Mouse (Mus musculus): ENCODE data around the gene Olfr906.

Gene Olfr906

DNA sequence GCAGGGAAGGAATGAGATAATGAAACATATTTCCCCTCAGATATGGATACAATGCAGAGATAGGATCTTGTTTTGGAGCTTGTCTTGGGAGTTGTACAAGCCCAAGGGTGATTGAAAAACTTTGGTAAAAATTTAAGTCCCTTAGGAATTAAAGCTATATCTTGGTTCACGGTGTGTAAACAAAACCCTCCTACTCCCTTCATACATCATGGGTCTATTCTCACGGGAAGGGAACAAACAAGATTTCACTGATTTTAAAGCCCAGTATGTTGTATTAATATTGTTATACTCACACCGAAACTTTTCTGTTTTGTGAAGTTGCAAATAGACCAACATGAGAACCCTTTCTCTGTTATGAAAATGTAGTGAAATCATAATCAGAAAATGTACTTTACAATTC lies at the start of gene Olfr906:
Olfr906 (plus strand) TSS at position 301 of the 400 bp plus-strand sequence.
- DNase-seq (ENCODE audit: low spot score in 2 of 2) = no peak

DNA sequence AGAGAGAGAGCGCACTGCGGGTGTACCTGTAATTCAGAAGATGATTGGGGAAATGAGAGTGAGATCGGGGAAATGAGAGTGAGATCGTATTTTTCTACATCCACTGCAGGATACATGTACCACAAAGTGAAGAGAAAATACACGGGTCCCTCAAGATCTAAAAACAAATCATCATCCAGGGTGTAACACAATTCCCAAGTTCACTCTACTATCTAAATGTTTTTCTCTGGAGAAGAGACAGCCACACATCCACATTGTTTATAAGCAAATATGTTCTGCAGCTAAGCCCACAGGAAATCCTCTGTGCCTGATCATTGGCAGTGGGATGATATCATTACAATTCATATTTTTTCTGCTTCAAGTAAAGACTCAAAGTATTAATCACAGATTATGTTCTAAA lies 39.5 kb upstream of the Olfr906 start, which contains the start of gene Olfr902:
Olfr902 (plus strand) TSS at position 301 of the 400 bp plus-strand sequence.
- DNase-seq (ENCODE audit: low spot score in 2 of 2) = no peak

DNA sequence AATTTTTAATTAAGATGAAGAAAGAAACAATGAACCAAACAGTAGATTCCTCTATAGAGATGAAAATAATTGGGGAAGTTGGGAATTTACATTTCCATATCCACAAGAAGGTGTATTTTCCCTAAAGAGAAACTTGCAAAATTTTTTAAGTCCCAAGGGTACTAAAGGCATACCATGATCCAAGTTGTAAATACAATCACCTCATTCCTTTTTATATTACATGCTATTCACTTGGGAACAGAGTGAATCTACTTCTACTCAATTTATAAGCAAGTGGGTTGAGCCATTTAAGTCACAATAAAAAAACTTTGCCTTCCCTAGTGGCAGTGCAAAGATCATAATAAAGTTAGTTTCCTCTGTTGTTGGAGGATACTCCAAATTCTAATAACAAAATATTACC lies 24.0 kb upstream of the Olfr906 start, which contains the start of gene Olfr904:
Olfr904 (plus strand) TSS at position 301 of the 400 bp plus-strand sequence.
- no peak for DNase-seq (ENCODE audit: low spot score in 2 of 2)

DNA sequence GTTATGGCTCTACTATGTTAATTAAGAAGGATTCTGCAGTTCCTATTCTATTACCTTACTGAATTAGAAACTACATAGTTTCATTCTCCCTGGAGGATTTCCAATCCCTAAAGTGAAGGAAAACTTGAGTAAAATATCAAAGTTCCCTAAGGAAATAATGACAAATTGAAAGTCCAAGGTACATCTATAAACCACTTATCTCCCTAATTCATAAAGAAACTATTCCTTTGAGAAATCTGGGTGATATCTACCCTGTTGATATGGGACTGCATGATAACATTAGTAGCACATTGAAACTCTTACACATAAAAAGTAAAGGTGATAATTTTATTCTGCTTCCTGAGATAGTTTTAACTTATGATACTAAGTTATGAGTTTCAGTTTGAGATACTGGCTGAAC lies 16.1 kb upstream of the Olfr906 start, which contains the start of gene Olfr905:
Olfr905 (plus strand) TSS at position 301 of the 400 bp plus-strand sequence.
- no peak for DNase-seq (ENCODE audit: low spot score in 2 of 2)

DNA sequence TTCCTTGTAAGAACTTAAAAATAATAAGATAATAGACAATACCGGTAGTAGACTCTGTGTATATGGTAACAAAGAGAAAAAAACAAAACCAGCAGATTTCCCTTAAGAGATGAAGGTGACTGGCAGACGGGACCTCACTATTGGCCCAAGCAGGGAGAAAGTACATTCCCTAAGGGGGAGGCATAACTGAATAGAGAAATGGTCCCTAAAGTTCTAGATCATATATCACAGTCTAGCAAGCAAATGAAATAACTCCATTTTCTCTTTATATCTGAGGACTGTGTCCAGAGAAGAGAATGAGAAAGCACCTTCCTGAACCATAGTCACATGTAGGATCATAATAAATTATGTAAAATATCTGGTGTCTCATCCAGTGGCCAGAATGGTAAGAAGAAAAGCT lies 8.6 kb downstream of the Olfr906 start, which contains the start of gene Olfr907:
Olfr907 (plus strand) TSS at position 301 of the 400 bp plus-strand sequence.
- no peak for DNase-seq (ENCODE audit: low spot score in 2 of 2)

DNA sequence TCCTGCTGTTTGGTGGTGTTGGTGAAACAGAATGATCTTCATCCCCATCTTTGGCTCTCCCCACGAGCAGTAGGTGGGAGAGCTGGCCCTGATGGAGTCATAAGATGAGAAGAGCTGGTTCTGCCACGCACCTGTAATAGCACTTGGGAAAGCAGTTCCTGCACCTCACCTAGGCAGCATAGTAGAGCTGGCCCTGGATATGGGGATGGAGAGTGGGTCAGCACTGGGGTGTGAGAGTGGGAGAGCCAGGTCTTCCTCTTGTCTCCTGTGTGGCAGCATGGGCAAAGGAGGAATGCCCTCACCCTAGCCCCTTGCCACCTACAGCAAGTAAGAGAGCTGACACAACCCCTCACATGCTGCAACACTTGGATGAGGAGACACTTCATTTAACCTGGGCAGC lies 25.5 kb downstream of the Olfr906 start:
- no peak for DNase-seq (ENCODE audit: low spot score in 2 of 2)

DNA sequence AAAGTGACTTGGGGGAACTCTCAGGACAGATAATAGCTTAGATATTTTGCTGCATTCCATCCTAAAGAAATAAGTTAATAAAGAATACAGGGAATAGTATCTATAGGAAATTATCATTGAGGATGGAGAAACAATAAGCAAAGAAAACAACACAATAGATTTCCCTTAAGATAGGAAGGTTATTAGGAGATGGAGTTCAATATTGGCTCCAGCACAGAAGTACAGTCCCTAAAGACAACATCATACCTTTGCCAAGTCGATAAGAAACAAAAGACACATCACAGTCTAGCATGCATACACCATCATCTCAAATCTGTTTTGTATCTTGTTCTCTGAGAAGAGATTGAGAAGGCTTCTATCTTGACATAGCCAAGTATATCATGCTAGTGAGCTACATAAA lies 34.4 kb downstream of the Olfr906 start, which contains the start of gene Olfr911-ps1:
Olfr911-ps1 (plus strand) TSS at position 301 of the 400 bp plus-strand sequence.
- no peak for DNase-seq (ENCODE audit: low spot score in 2 of 2)

DNA sequence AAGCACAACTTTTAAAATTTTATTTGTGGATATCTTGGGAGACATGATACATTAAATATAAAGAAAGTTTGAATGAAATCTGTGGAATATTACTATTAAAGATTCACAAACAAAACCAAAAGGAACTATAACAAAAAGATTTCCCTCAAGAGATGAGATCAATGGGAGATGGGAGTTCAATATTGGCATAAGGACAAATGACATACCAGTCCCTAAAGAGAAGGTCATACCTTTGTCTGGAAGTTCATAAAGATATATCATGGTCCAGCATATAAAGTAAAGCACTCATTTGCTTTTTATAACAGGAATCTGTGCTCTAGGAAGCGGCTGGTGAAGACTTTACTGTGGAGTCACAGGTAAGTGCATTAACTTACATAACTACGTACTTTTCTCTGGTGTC lies 50.7 kb downstream of the Olfr906 start, which contains the start of gene Olfr910:
Olfr910 (plus strand) TSS at position 301 of the 400 bp plus-strand sequence.
- no peak for DNase-seq (ENCODE audit: low spot score in 2 of 2)

Data from cerebellum, postnatal 4 days (tissue).